Mouse (Mus musculus) heart, embryonic 15.5 days (tissue): ENCODE results near the gene Rnf111. TPM values are rescaled to one million over a fixed set of nuclear protein-coding genes. Genes with fewer than 3 reads are reported as not detected.
A peak's percentile ranks its signal among the peaks of the same experiment; 100 is the strongest.
"Not testable (repeated sequence)": the region's sequence is repeated elsewhere in the genome, so short reads cannot be mapped to it uniquely, and the experiment has no call there.

ENCODE experiments used
- ATAC-seq: fragments of 200-750 bp; cut with Nextera tagmentation; replicated peaks from 2 replicates; pipeline ENCODE4 v1.8.0; 2017; ENCODE audit warnings: low read depth, moderate TSS enrichment; ENCODE audit not compliant: insufficient number of reproducible peaks, insufficient read depth, low FRiP score
- H3K27ac ChIP-seq: fragments of 300-500 bp; sonication (generic); 2 replicates; pipeline ENCODE4 v1.5.1; 2015; ENCODE audit warnings: mild to moderate bottlenecking, inconsistent platforms
- H3K27me3 ChIP-seq: fragments of 300-500 bp; sonication (generic); 2 replicates; pipeline ENCODE4 v1.6.1; 2015; ENCODE audit warnings: inconsistent platforms
- H3K36me3 ChIP-seq: fragments of 300-500 bp; sonication (generic); 2 replicates; pipeline ENCODE4 v1.6.1; 2015; ENCODE audit warnings: mild to moderate bottlenecking, inconsistent platforms
- H3K4me1 ChIP-seq: fragments of 300-500 bp; sonication (generic); replicated peaks from 2 replicates; pipeline ENCODE4 v1.6.1; 2015; ENCODE audit warnings: inconsistent platforms
- H3K4me2 ChIP-seq: fragments of 300-500 bp; sonication (generic); 2 replicates; pipeline ENCODE4 v1.6.1; 2015; ENCODE audit warnings: inconsistent platforms, mild to moderate bottlenecking, moderate library complexity
- H3K4me3 ChIP-seq: fragments of 300-500 bp; sonication (generic); 2 replicates; pipeline ENCODE4 v1.5.1; 2015; ENCODE audit warnings: mild to moderate bottlenecking, inconsistent platforms
- H3K9ac ChIP-seq: fragments of 300-500 bp; sonication (generic); 2 replicates; pipeline ENCODE4 v1.6.1; 2015; ENCODE audit warnings: mild to moderate bottlenecking, inconsistent platforms
- H3K9me3 ChIP-seq: fragments of 300-500 bp; sonication (generic); replicated peaks from 2 replicates; pipeline ENCODE4 v1.6.1; 2016; ENCODE audit warnings: inconsistent platforms
- WGBS: fragments of 180-500 bp; shearing (Covaris S2); methylation state at CpG from one replicate; pipeline ENCODE4 v1.1.7; 2015; ENCODE audit warnings: mixed read lengths; 5-methylcytosine and 5-hydroxymethylcytosine counted together
- polyA plus RNA-seq: library from polyadenylated mRNA; unstranded; fragments of >200 nt; fragmentation: Nextera tagmentation; extraction: Ambion mirVana; gene quantifications from 2 replicates; pipeline ENCODE4 v1.2.1, GENCODE M21; 2015

The Rnf111 gene
- 18.5 and 23.2 TPM in 2 replicates for polyA plus RNA-seq

DNA sequence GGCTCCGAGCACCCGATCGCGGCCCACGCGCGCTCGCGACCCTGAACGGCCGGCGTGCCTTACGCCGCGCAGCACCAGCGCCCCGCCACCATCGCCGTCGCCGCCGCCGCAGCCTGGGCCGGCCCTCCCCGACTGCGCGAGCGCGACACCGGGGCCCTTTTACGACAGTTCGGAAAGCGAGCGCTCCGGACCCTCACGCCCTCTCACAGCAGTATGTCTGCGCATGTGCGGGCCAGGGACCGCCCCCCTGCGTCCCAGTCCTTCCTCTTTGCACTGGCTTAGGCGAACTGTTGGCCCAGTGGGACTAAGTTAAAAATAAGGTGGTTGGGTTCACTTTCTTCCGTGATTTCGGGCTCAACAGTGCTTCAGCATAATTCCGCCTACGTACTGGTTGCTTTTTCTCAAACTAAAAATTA is at the start of gene Rnf111:
Gene Rnf111 (minus strand): TSS at position 100 of the 416 bp plus-strand sequence.
- 0% methylated on average over 45 of the region's 45 CpGs for WGBS
- peak within 1 kb of the TSS; percentile 68 for H3K4me2 ChIP-seq
- H3K9ac ChIP-seq: peak within 1 kb of the TSS; percentile 99
- H3K27ac ChIP-seq: peak within 1 kb of the TSS; percentile 100
- H3K9me3 ChIP-seq: no peaks in the 10 kb centered on the region
- H3K4me3 ChIP-seq: peak within 1 kb of the TSS; percentile 92
- H3K36me3 ChIP-seq: peaks cover 6% of the 10 kb centered on the region; the same call in 1 of the 2 replicates
- H3K27me3 ChIP-seq: no peaks in the 10 kb centered on the region
- ATAC-seq: peak; percentile 96
- H3K4me1 ChIP-seq: peaks cover 12% of the 10 kb centered on the region

DNA sequence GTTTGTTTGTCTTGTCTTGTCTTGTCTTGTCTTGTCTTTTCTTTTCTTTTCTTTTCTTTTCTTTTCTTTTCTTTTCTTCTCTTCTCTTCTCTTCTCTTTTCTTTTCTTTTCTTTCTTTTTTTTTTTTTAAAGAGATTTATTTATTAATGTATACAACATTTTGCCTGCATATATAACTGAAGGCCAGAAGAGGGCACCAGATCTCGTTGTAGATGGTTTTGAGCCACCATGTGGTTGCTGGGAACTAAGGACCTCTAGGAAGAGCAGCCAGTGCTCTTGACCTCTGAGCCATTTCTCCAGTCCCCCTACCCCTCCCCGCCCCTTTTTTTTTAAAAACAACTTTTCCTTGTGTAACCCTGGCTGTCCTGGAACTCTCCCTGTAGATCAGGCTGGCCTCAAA is 48.7 kb upstream of the Rnf111 start:
- WGBS: 91% methylated on average over 2 of the region's 2 CpGs
- not testable (repeated sequence) for H3K27me3 ChIP-seq, H3K4me1 ChIP-seq, ATAC-seq, H3K9me3 ChIP-seq, H3K9ac ChIP-seq, H3K27ac ChIP-seq, H3K4me2 ChIP-seq, H3K4me3 ChIP-seq
- H3K36me3 ChIP-seq: peaks cover 10% of the 10 kb centered on the region

DNA sequence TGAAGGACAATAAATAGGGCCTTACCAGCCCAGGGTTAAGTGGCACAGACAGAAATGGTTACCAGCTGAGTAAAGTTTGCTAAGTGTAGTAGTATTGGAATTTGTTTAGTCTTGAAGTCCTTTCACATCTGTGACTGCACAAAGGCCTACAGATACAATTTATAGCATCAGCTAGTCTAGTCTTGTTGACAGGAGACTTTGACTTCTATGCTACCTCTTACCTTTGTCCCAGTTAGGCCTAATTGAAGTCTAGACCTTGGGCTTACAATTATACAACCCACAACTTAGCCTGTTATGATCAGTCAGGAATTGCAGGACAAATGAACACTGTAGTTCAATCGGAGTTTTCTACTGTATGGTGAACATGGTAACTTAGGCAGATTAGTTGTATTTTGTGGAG is 48.0 kb upstream of the Rnf111 start:
- no peaks in the 10 kb centered on the region; the same call in 1 of the 2 replicates for H3K9me3 ChIP-seq
- no peak for ATAC-seq
- no peaks in the 10 kb centered on the region for H3K27me3 ChIP-seq
- no peak overlapping the region for H3K4me2 ChIP-seq
- H3K4me1 ChIP-seq: peaks cover 4% of the 10 kb centered on the region
- H3K4me3 ChIP-seq: no peak overlapping the region
- 98% methylated on average over 1 of the region's 1 CpGs for WGBS
- no peak overlapping the region for H3K9ac ChIP-seq
- H3K36me3 ChIP-seq: peaks cover 10% of the 10 kb centered on the region
- H3K27ac ChIP-seq: no peak overlapping the region

DNA sequence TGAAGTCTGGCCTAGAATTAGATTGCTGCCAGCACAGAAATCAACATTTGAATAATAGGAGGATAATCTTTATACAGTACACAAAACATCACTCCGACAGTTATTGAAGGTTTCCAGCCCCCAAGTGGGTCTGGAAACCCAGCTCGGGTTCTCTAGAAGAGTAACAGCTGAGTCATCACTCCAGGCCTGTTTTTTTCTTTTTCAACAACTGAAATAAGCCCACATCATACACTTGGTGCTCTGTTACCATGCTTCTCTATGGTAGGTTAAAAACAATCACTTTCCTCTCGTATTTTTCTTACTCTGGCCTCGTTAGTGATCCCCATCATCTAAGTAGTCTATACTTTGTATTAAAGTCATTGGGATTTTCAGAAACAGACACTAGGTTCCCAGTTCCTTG is 44.8 kb upstream of the Rnf111 start:
- Histone ChIP-seq H3K9me3 (no peaks in the 10 kb centered on the region), H3K27ac (no peak overlapping the region), H3K9ac (no peak overlapping the region), H3K27me3 (no peaks in the 10 kb centered on the region), H3K36me3 (peaks cover 7% of the 10 kb centered on the region; the same call in 1 of the 2 replicates), H3K4me2 (no peak overlapping the region), H3K4me3 (no peak overlapping the region), H3K4me1 (peaks cover 13% of the 10 kb centered on the region)
- no peak for ATAC-seq
- 74% methylated on average over 4 of the region's 4 CpGs for WGBS

DNA sequence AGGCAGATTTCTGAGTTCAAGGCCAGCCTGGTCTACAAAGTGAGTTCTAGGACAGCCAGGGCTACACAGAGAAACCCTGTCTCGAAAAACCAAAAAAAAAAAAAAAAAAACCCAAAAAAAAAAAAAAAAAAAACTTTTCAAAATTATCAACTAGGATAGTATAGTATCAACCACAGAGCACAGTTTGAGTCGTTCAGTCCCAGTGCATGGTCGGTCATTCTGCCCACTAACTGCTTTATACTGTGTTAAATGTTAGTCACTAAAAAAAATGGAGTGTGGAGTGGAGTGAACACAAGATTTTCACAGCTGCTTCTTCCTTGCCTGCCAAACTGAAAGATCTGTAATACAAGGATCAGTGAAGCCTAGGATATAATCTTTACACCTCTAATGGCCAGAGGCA is 43.1 kb upstream of the Rnf111 start:
- H3K4me1 ChIP-seq: peaks cover 17% of the 10 kb centered on the region
- 0 out of 2 replicates have a peak overlapping the region, but pooled peaks have one; percentile 9 for H3K27ac ChIP-seq
- H3K36me3 ChIP-seq, H3K9me3 ChIP-seq, H3K27me3 ChIP-seq, H3K9ac ChIP-seq, ATAC-seq, H3K4me2 ChIP-seq, H3K4me3 ChIP-seq: not testable (repeated sequence)
- 84% methylated on average over 3 of the region's 3 CpGs for WGBS

DNA sequence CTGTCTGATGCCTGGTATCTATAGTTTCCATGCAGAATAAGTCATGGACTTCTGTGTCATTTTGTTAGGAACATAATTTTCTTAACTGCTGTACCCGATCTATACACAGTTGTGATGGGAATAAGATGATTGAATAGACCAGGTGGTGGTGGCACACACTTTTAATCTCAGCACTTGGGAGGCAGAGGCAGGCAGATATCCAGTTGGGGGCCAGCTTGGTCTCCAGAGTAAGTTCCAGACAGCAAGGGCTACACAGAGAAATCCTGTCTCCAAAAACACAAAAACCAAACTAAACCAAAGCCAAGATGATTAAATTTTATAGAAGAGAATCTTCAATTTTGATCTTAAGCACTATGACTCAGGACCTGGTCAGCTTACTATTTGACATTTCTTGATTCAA is 41.3 kb upstream of the Rnf111 start:
- Histone ChIP-seq H3K4me1 (peaks cover 20% of the 10 kb centered on the region), H3K4me3 (no peak overlapping the region), H3K27ac (no peak overlapping the region), H3K9ac (no peak overlapping the region), H3K36me3 (no peaks in the 10 kb centered on the region), H3K9me3 (no peaks in the 10 kb centered on the region), H3K27me3 (no peaks in the 10 kb centered on the region), H3K4me2 (no peak overlapping the region)
- ATAC-seq: no peak
- 71% methylated on average over 1 of the region's 1 CpGs for WGBS

DNA sequence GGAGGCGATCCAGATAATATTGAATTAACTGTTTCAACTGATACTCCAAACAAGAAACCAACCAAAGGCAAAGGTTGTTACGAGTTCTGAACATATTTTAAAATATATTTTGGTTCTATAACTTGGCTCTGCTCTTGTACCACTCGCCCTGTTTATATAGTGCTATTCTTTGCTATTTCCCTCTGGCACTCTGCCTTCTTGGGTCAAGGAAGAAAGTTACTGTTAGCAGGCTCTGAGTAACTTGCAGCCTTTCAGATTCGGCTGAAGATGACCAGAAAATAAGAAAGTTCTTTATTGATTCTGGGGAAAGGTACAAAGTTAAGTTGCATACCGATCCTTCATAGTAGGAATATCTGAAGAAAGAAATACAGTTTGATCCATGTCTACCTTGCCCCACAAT is 40.5 kb upstream of the Rnf111 start:
- H3K9me3 ChIP-seq: no peaks in the 10 kb centered on the region
- H3K27me3 ChIP-seq: no peaks in the 10 kb centered on the region
- no peaks in the 10 kb centered on the region for H3K36me3 ChIP-seq
- peaks cover 20% of the 10 kb centered on the region for H3K4me1 ChIP-seq
- no peak for ATAC-seq
- 64% methylated on average over 5 of the region's 5 CpGs for WGBS
- H3K27ac ChIP-seq: no peak overlapping the region; the same call in 1 of the 2 replicates
- H3K9ac ChIP-seq: peak overlapping the region; percentile 41
- H3K4me3 ChIP-seq: peak overlapping the region; percentile 76
- peak overlapping the region; percentile 88 for H3K4me2 ChIP-seq

DNA sequence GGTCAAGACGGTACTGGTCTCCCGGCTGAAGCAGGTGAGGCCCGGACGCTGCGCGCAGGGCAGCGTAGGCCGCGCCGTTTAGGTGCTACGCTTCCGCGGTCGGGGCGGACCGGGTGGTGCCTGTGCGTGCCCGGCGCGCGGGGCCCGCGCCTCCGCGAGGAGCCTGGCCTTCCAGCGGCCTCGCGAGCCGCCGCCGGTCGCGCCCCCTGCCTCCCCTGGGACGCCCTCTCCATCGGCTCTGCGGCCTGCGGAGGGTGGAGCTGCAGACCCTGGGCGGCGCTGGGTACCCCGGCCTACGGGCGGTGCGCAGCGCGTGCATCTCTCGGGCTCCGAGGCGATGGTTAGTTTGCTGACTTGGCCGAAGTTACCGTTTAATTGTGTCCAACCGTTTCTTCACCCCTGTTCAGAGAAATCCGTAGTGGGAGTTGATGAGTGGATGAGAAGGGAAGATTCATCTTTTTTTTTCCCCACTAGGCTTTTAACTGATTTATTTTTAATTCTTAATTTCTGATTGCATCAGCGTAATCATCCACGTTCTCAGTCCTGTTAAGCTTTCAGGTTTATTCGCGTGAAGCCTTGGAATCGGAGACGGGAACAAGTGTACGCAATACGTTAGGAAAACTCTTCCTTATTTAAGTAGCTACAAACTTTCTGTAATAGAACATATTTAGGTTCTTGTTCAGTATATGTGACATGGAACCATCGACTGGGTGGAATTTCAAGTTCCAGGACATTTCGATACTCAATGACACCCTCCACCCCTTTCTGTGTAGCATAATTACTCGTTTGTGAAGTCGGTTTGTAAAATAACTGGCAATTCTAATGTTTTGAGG is 39.7 kb upstream of the Rnf111 start:
- no peaks in the 10 kb centered on the region for H3K36me3 ChIP-seq
- 1% methylated on average over 55 of the region's 64 CpGs for WGBS

DNA sequence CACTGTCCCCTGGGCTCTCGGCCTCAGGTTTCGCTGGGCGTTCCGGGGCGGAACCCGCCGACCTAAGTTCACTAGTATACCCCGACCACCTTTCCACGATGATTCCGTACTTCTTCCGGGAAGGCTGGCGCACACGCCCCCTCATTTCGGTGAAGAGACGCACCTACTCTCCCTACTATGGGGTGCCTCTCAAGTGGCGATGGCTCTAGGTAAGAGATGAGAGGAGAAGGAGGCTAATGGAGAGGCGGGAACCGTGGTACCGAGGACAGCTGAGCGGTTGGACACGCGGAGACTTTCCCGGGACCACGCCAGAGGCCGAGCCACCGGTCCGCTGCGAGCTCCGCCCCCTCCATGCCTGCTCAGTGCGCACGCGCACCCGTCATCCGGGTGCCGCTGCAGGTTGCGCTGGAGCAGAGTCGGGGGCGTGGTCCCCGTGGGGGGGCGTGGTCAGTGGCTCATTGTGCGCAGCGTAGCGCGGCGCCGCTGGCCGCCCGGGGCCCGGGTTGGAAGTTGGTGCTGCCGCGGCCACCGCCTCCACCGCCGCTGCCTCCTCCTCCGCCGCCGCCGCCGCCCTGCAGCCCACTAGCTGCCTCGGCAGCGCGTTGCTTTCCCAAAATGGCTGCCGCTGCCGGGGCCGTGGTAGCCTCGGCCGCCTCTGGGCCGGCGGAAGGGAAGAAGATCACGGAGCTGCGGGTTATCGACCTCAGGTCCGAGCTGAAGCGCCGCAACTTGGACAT is 38.9 kb upstream of the Rnf111 start, which contains the start of gene Sltm:
Gene Sltm (plus strand): TSS at position 450 of the 737 bp plus-strand sequence.
- Histone ChIP-seq H3K36me3 (no peaks in the 10 kb centered on the region), H3K9ac (peak within 1 kb of the TSS; percentile 90), H3K27me3 (no peaks in the 10 kb centered on the region), H3K4me2 (peak within 1 kb of the TSS; percentile 88), H3K27ac (peak within 1 kb of the TSS; percentile 99), H3K4me3 (peak within 1 kb of the TSS; percentile 76), H3K9me3 (no peaks in the 10 kb centered on the region), H3K4me1 (peaks cover 20% of the 10 kb centered on the region)
- WGBS: under 1% methylated on average over 71 of the region's 75 CpGs
- peak; percentile 99 for ATAC-seq

More for the DNA sequence above, 39.7 kb upstream of the Rnf111 start:
- Histone ChIP-seq H3K4me2 (peak overlapping the region; percentile 88), H3K4me3 (peak overlapping the region; percentile 76), H3K4me1 (peaks cover 20% of the 10 kb centered on the region), H3K27me3 (no peaks in the 10 kb centered on the region), H3K9ac (peak overlapping the region; percentile 90), H3K9me3 (no peaks in the 10 kb centered on the region), H3K27ac (peak overlapping the region; percentile 99)
- ATAC-seq: peak; percentile 61

DNA sequence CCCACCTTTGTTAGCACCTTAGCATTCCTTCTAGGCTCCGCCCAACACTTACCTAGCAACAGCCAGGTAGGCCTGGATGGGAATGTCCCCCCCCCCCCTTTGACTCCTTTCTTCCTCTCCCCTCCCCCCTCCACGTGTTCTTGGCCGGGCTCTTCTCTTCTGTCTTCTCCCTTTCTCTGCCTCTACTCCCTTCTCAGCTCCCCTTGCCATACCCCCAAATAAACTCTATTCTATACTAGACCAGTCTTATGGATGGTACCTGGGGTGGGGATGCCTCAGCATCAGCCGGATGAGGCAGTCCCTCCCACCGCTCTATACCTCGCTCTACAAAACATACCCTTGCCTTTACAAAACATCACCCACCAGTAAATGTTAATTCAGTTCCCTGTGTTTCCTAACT is 38.1 kb upstream of the Rnf111 start:
- WGBS: 10% methylated on average over 6 of the region's 6 CpGs
- H3K27ac ChIP-seq: no peak overlapping the region; the same call in 1 of the 2 replicates

DNA sequence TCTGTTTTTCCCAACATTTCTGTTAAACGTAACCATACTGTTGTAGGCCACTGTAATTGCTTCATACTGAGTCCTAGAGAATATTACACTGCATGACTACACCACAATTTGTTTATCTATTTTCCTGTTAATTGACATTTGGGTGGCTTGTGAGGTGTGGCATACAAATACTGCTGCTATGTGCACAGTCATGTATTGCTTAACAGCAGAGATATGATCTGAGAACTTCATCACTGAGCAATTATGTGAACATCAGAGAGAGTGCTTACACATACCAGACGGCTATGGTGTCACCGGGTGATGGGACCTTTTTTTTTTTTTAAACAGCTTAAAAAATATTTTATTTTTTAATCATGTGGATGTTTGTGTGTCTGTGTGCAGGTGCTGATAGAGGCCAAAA is 29.8 kb upstream of the Rnf111 start:
- WGBS: 68% methylated on average over 3 of the region's 3 CpGs
- H3K27ac ChIP-seq: no peak overlapping the region
- no peaks in the 10 kb centered on the region for H3K27me3 ChIP-seq
- no peak for ATAC-seq
- no peaks in the 10 kb centered on the region for H3K4me1 ChIP-seq
- no peak overlapping the region for H3K9ac ChIP-seq
- H3K4me2 ChIP-seq: no peak overlapping the region
- no peak overlapping the region for H3K4me3 ChIP-seq
- no peaks in the 10 kb centered on the region for H3K36me3 ChIP-seq
- no peaks in the 10 kb centered on the region for H3K9me3 ChIP-seq

More for the DNA sequence above, 38.1 kb upstream of the Rnf111 start:
- H3K9ac ChIP-seq: peak overlapping the region; percentile 90; the same call in 1 of the 2 replicates
- peak overlapping the region; percentile 76 for H3K4me3 ChIP-seq
- peak overlapping the region; percentile 88 for H3K4me2 ChIP-seq
- no peaks in the 10 kb centered on the region for H3K9me3 ChIP-seq
- H3K4me1 ChIP-seq: peaks cover 15% of the 10 kb centered on the region
- no peaks in the 10 kb centered on the region for H3K27me3 ChIP-seq
- no peaks in the 10 kb centered on the region for H3K36me3 ChIP-seq
- ATAC-seq: no peak
